Mouse (Mus musculus) lung, adult 2 months (tissue): ENCODE data around the gene Eya4.

ENCODE experiments used
- CTCF ChIP-seq: fragments of 200-500 bp; IDR thresholded peaks from 2 replicates; pipeline ENCODE4 v1.5.1; 2011; ENCODE audit warnings: mild to moderate bottlenecking, low read length, control low read depth; ENCODE audit not compliant: insufficient read depth
- POLR2A ChIP-seq: fragments of 200-500 bp; IDR thresholded peaks from 2 replicates; pipeline ENCODE4 v1.6.1; 2011; ENCODE audit warnings: low read depth, mild to moderate bottlenecking, control low read depth, low read length, borderline replicate concordance; ENCODE audit errors: extremely low read depth

- TF ChIP-seq POLR2A, result no peak
- no peak for TF ChIP-seq CTCF
Observed at GRCm38 (mm10) chr10:23196336-23196735, 154.2 kb downstream of the Eya4 start.
